ENCODE assay signal across 15 mouse cellular contexts in genomic region chr1:55042246-55042645, GRCm38 (mm10). TPM values are rescaled to one million over a fixed set of nuclear protein-coding genes. Genes with fewer than 3 reads are reported as not detected.
DNase-seq lines count a peak whose midpoint lies in the region; ATAC-seq and TF ChIP-seq lines count a peak whose summit lies in the region.
"Had no signal": no experiment of that assay in that cellular context is flagged by ENCODE, and none has a peak within 500 bp of the region (broad histone marks: within the 10 kb centered on the region; RNA-seq: fewer than 3 reads in every experiment).

No protein-coding gene starts in this region.

- no peaks in the 10 kb centered on the region for H3K36me3 ChIP-seq in stomach, postnatal 0 days (ENCODE audit: control insufficient read depth, insufficient read depth, low read length)
- H3K36me3 ChIP-seq: embryonic facial prominence, embryonic 12.5 days; hindbrain, embryonic 13.5 days; liver, embryonic 13.5 days; midbrain, embryonic 15.5 days; neural tube, embryonic 12.5 days had no signal

- TF ChIP-seq POLR2A in lung, adult 2 months (IDR thresholded peaks at IDR 0.05; ENCODE audit: borderline replicate concordance, extremely low read depth, low read depth, low read length), result no peak

- H3K4me3 ChIP-seq in lung, adult 2 months (replicated peaks; ENCODE audit: extremely low read depth, low read depth, low read length), result no peak overlapping the region
- no peak overlapping the region for H3K4me3 ChIP-seq in stomach, postnatal 0 days (ENCODE audit: low read depth, low read length)
- H3K4me3 ChIP-seq: embryonic facial prominence, embryonic 12.5 days; hindbrain, embryonic 13.5 days; liver, embryonic 13.5 days; midbrain, embryonic 15.5 days; neural tube, embryonic 12.5 days had no signal

- no peaks in the 10 kb centered on the region for H3K9me3 ChIP-seq in stomach, postnatal 0 days (ENCODE audit: control insufficient read depth, low read length)
- H3K9me3 ChIP-seq: midbrain, embryonic 15.5 days had no signal

- WGBS in lung, adult 2 months, result 55% methylated on average over 1 of the region's 1 CpGs
- 73% methylated on average over 1 of the region's 1 CpGs for WGBS in stomach, postnatal 0 days

- 0 out of 2 replicates have a peak, but pooled peaks have one; percentile 9 for TF ChIP-seq CTCF in lung, adult 2 months (IDR thresholded peaks at IDR 0.05; ENCODE audit: insufficient read depth, low read length)
- TF ChIP-seq CTCF in Patski (IDR thresholded peaks at IDR 0.05), result peak; percentile 11
- 0 out of 2 replicates have a peak, but pooled peaks have one; percentile 20 for TF ChIP-seq CTCF in stomach, postnatal 0 days (IDR thresholded peaks at IDR 0.05; ENCODE audit: low read depth)

- no peak overlapping the region for H3K9ac ChIP-seq in stomach, postnatal 0 days (ENCODE audit: low read length)
- H3K9ac ChIP-seq: embryonic facial prominence, embryonic 12.5 days; hindbrain, embryonic 13.5 days; liver, embryonic 13.5 days; midbrain, embryonic 15.5 days; neural tube, embryonic 12.5 days had no signal

- H3K27me3 ChIP-seq in Patski, result peaks cover 5% of the 10 kb centered on the region
- no peaks in the 10 kb centered on the region for H3K27me3 ChIP-seq in stomach, postnatal 0 days (ENCODE audit: control insufficient read depth, insufficient read depth, low read length)
- H3K27me3 ChIP-seq: embryonic facial prominence, embryonic 12.5 days; hindbrain, embryonic 13.5 days; liver, embryonic 13.5 days; midbrain, embryonic 15.5 days; neural tube, embryonic 12.5 days had no signal

- DNase-seq in lung, adult 2 months, result no peak
- DNase-seq in lung, adult 18-20 months, result no peak
- no peak for DNase-seq in Patski (ENCODE audit: low read depth, low spot score)
- DNase-seq in stomach, postnatal 0 days (ENCODE audit: low spot score), result no peak
- DNase-seq: adrenal gland, adult 8-10 months; cerebellum, adult 9-11 months; liver, embryonic 13.5 days had no signal

- no peak overlapping the region for H3K4me2 ChIP-seq in stomach, postnatal 0 days (replicated peaks; ENCODE audit: low read depth)
- H3K4me2 ChIP-seq: embryonic facial prominence, embryonic 12.5 days; hindbrain, embryonic 13.5 days; liver, embryonic 13.5 days; midbrain, embryonic 15.5 days; neural tube, embryonic 12.5 days had no signal

- CTCF ChIA-PET in Patski (lab: Charles Lee), result no interaction called here

- no peak overlapping the region for H3K27ac ChIP-seq in stomach, postnatal 0 days (replicated peaks)
- H3K27ac ChIP-seq: embryonic facial prominence, embryonic 12.5 days; hindbrain, embryonic 13.5 days; liver, embryonic 13.5 days; macrophage; midbrain, embryonic 15.5 days; neural tube, embryonic 12.5 days had no signal

- POLR2A ChIA-PET in Patski (lab: Charles Lee), result interaction anchor here (0.6 kb wide), 1 partner anchor 32 kb away, joined by 3 read pairs; no protein-coding TSS in a partner anchor

- no peak for TF ChIP-seq EP300 in stomach, postnatal 0 days (optimal IDR thresholded peaks at IDR 0.05)

- H3K4me1 ChIP-seq in lung, adult 2 months (ENCODE audit: control insufficient read depth, insufficient read depth, low read length), result no peaks in the 10 kb centered on the region
- H3K4me1 ChIP-seq in stomach, postnatal 0 days (replicated peaks; ENCODE audit: control insufficient read depth, insufficient read depth), result no peaks in the 10 kb centered on the region
- H3K4me1 ChIP-seq: embryonic facial prominence, embryonic 12.5 days; hindbrain, embryonic 13.5 days; liver, embryonic 13.5 days; midbrain, embryonic 15.5 days; neural tube, embryonic 12.5 days had no signal

- in situ Hi-C loops in Patski (cut with MboI; ENCODE audit: low pct_unique_long_range_greater_than_20kb), result no loop called here

- peak; percentile 45 for ATAC-seq in CD4-positive, CD25-positive, alpha-beta regulatory T cell, adult 4 months
- no peak for ATAC-seq in Patski
- ATAC-seq in stomach, postnatal 0 days (ENCODE audit: low FRiP score, low TSS enrichment), result no peak
- no peak for ATAC-seq in megakaryocyte-erythroid progenitor cell, adult 5-6 weeks (replicated peaks; ENCODE audit: low FRiP score, low TSS enrichment, poor library complexity, severe bottlenecking)
- no peak for ATAC-seq in activated CD4-positive, CD25-positive, alpha-beta regulatory T cell, adult 4 months
- ATAC-seq: midbrain, embryonic 15.5 days had no signal

RNA-seq across cellular contexts. Expression of gene Coq10b, which starts 10.3 kb away (rescaled TPM):
- polyA plus RNA-seq in lung, adult 2 months (2012; rRNA removed), result 8.7 and 11.2 TPM in 2 replicates
- polyA plus RNA-seq in CD4-positive, CD25-positive, alpha-beta regulatory T cell, adult 4 months (2017; shearing (Covaris generic)), result 10 to 100 TPM; 14.8 to 18.2 TPM
- 43.5 TPM for polyA plus RNA-seq in Patski (2021)
- polyA plus RNA-seq in stomach, postnatal 0 days (2015; fragmentation: Nextera tagmentation; extraction: Ambion mirVana), result 31.4 and 36.2 TPM in 2 replicates
- total RNA-seq in megakaryocyte-erythroid progenitor cell, adult 5-6 weeks (2014; fragmentation: Nextera tagmentation), result 10.8 and 15.6 TPM in 2 replicates
- total RNA-seq in megakaryocyte-erythroid progenitor cell, adult 5-6 weeks (2017), result 15.7 and 29.5 TPM in 2 replicates
- polyA plus RNA-seq in activated CD4-positive, CD25-positive, alpha-beta regulatory T cell, adult 4 months (2017; shearing (Covaris generic)), result 10 to 100 TPM; 15.4 to 20.7 TPM

RNA-seq across cellular contexts. Expression of gene Sf3b1, which starts 15.0 kb away (rescaled TPM):
- polyA plus RNA-seq in lung, adult 2 months (2012; rRNA removed), result 27.3 and 50.8 TPM in 2 replicates
- polyA plus RNA-seq in CD4-positive, CD25-positive, alpha-beta regulatory T cell, adult 4 months (2017; shearing (Covaris generic)), result 100 to 1,000 TPM; 411 to 495 TPM
- polyA plus RNA-seq in Patski (2021), result 147 TPM
- 153 TPM in 2 replicates for polyA plus RNA-seq in stomach, postnatal 0 days (2015; fragmentation: Nextera tagmentation; extraction: Ambion mirVana)
- 192 and 240 TPM in 2 replicates for total RNA-seq in megakaryocyte-erythroid progenitor cell, adult 5-6 weeks (2014; fragmentation: Nextera tagmentation)
- 311 and 350 TPM in 2 replicates for total RNA-seq in megakaryocyte-erythroid progenitor cell, adult 5-6 weeks (2017)
- polyA plus RNA-seq in activated CD4-positive, CD25-positive, alpha-beta regulatory T cell, adult 4 months (2017; shearing (Covaris generic)), result 100 to 1,000 TPM; 412 to 421 TPM

RNA-seq across cellular contexts. Expression of gene Hspe1, which starts 45.7 kb away (rescaled TPM):
- 10.8 and 13.1 TPM in 2 replicates for polyA plus RNA-seq in lung, adult 2 months (2012; rRNA removed)
- 100 to 1,000 TPM; 128 to 193 TPM for polyA plus RNA-seq in CD4-positive, CD25-positive, alpha-beta regulatory T cell, adult 4 months (2017; shearing (Covaris generic))
- 326 TPM for polyA plus RNA-seq in Patski (2021)
- polyA plus RNA-seq in stomach, postnatal 0 days (2015; fragmentation: Nextera tagmentation; extraction: Ambion mirVana), result 295 and 324 TPM in 2 replicates
- 836 and 866 TPM in 2 replicates for total RNA-seq in megakaryocyte-erythroid progenitor cell, adult 5-6 weeks (2014; fragmentation: Nextera tagmentation)
- total RNA-seq in megakaryocyte-erythroid progenitor cell, adult 5-6 weeks (2017), result 921 and 969 TPM in 2 replicates
- polyA plus RNA-seq in activated CD4-positive, CD25-positive, alpha-beta regulatory T cell, adult 4 months (2017; shearing (Covaris generic)), result 100 to 1,000 TPM; 161 to 194 TPM

RNA-seq across cellular contexts. Expression of gene Hspd1, which starts 45.8 kb away (rescaled TPM):
- polyA plus RNA-seq in lung, adult 2 months (2012; rRNA removed), result 12.2 and 19.2 TPM in 2 replicates
- 100 to 1,000 TPM; 145 to 175 TPM for polyA plus RNA-seq in CD4-positive, CD25-positive, alpha-beta regulatory T cell, adult 4 months (2017; shearing (Covaris generic))
- 475 TPM for polyA plus RNA-seq in Patski (2021)
- 154 and 166 TPM in 2 replicates for polyA plus RNA-seq in stomach, postnatal 0 days (2015; fragmentation: Nextera tagmentation; extraction: Ambion mirVana)
- total RNA-seq in megakaryocyte-erythroid progenitor cell, adult 5-6 weeks (2014; fragmentation: Nextera tagmentation), result 526 and 530 TPM in 2 replicates
- total RNA-seq in megakaryocyte-erythroid progenitor cell, adult 5-6 weeks (2017), result 929 and 1,055 TPM in 2 replicates
- polyA plus RNA-seq in activated CD4-positive, CD25-positive, alpha-beta regulatory T cell, adult 4 months (2017; shearing (Covaris generic)), result 100 to 1,000 TPM; 131 to 198 TPM
